Mouse (Mus musculus) kidney, embryonic 14.5 days (tissue): ENCODE data around the gene Kpna2. TPM values are rescaled to one million over a fixed set of nuclear protein-coding genes. Genes with fewer than 3 reads are reported as not detected.
A peak's percentile ranks its signal among the peaks of the same experiment; 100 is the strongest.

ENCODE experiments used
- ATAC-seq: fragments of 200-750 bp; cut with Nextera tagmentation; 2 replicates; pipeline ENCODE4 v1.8.0; 2017; ENCODE audit warnings: moderate number of reproducible peaks, mild to moderate bottlenecking, moderate TSS enrichment, moderate library complexity; ENCODE audit not compliant: low FRiP score, low TSS enrichment
- H3K27ac ChIP-seq: fragments of 300-500 bp; sonication (generic); 2 replicates; pipeline ENCODE4 v1.5.1; 2014; ENCODE audit warnings: low read depth, mild to moderate bottlenecking, low read length, moderate library complexity, mixed read lengths
- H3K27me3 ChIP-seq: fragments of 300-500 bp; sonication (generic); 2 replicates; pipeline ENCODE4 v1.6.1; 2014; ENCODE audit warnings: mild to moderate bottlenecking, low read length; ENCODE audit not compliant: control insufficient read depth, insufficient read depth
- H3K36me3 ChIP-seq: fragments of 300-500 bp; sonication (generic); 2 replicates; pipeline ENCODE4 v1.6.1; 2014; ENCODE audit warnings: low read length, mixed read lengths; ENCODE audit not compliant: control insufficient read depth, insufficient read depth
- H3K4me1 ChIP-seq: fragments of 300-500 bp; sonication (generic); 2 replicates; pipeline ENCODE4 v1.6.1; 2014; ENCODE audit warnings: low read length, mixed read lengths; ENCODE audit not compliant: control insufficient read depth, insufficient read depth
- H3K4me2 ChIP-seq: fragments of 300-500 bp; sonication (generic); replicated peaks from 2 replicates; pipeline ENCODE4 v1.6.1; 2014; ENCODE audit warnings: low read depth, mild to moderate bottlenecking, low read length
- H3K4me3 ChIP-seq: fragments of 300-500 bp; sonication (generic); 2 replicates; pipeline ENCODE4 v1.5.1; 2014; ENCODE audit warnings: mild to moderate bottlenecking, low read length
- H3K9ac ChIP-seq: fragments of 300-500 bp; sonication (generic); 2 replicates; pipeline ENCODE4 v1.6.1; 2014; ENCODE audit warnings: low read depth, mild to moderate bottlenecking, low read length, moderate library complexity
- H3K9me3 ChIP-seq: fragments of 300-500 bp; sonication (generic); 2 replicates; pipeline ENCODE4 v1.6.1; 2016; ENCODE audit warnings: low read length; ENCODE audit not compliant: control insufficient read depth
- WGBS: fragments of 180-500 bp; shearing (Covaris S2); extraction: QIAGEN DNeasy Blood & Tissue Kit; methylation state at CpG from one replicate; pipeline ENCODE4 v1.1.7; 2014; 5-methylcytosine and 5-hydroxymethylcytosine counted together
- polyA plus RNA-seq: library from polyadenylated mRNA; unstranded; fragments of >200 nt; fragmentation: Nextera tagmentation; extraction: Ambion mirVana; gene quantifications from 2 replicates; pipeline ENCODE4 v1.2.1, GENCODE M21; 2014

Kpna2 gene
- polyA plus RNA-seq, 1 experiment from 2014 or later = 460 TPM

DNA sequence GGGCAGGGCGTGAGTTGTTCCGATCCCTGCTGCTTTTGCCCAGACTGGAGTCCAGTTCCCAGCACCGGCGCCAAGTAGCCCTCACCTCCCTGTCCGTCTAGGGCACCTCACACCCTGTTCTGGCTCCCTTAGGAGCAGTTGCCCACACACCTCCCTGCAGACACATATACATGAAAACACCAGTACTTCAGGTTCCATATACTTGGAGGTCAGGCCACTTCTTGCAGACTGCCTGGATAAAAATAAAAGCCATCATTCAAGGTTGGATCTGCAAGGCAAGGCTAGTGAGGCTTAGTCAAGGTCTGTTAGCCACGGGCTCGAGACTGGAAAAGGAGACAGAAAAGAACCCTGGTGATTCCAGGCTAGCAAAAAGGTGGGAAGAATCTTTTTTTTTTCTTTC lies 32.3 kb upstream of the Kpna2 start:
- Histone ChIP-seq H3K27ac (no peak overlapping the region), H3K27me3 (no peaks in the 10 kb centered on the region), H3K4me3 (no peak overlapping the region), H3K4me1 (peaks cover 3% of the 10 kb centered on the region; the same call in 1 of the 2 replicates), H3K9ac (no peak overlapping the region), H3K36me3 (no peaks in the 10 kb centered on the region), H3K9me3 (no peaks in the 10 kb centered on the region), H3K4me2 (no peak overlapping the region)
- ATAC-seq = no peak
- 51% methylated on average over 7 of the region's 7 CpGs for WGBS

DNA sequence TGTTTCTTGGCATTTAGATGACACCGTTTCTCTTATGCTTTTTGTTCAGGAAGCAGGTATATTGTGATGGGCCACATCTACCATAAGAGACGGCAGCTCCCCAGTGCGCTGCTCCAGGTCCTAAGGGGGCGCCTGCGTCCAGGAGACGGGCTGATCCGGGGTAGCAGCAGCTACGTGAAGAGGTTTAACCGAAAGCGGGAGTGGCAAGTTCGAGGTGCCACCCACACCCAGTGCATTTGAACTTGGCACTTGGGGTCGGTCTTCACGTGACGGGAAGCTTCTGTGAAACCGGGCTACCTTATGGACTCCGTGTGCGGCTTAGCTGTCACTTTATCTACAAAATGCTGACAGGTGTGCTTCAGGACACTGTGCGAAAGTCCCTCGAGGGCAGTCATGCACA lies 30.2 kb upstream of the Kpna2 start:
- H3K4me2 ChIP-seq = no peak overlapping the region
- no peaks in the 10 kb centered on the region for H3K9me3 ChIP-seq
- ATAC-seq = no peak
- H3K27ac ChIP-seq = no peak overlapping the region
- 47% methylated on average over 19 of the region's 19 CpGs for WGBS
- H3K27me3 ChIP-seq = no peaks in the 10 kb centered on the region
- peaks cover 22% of the 10 kb centered on the region; the same call in 1 of the 2 replicates for H3K4me1 ChIP-seq
- H3K9ac ChIP-seq = no peak overlapping the region
- no peaks in the 10 kb centered on the region for H3K36me3 ChIP-seq
- H3K4me3 ChIP-seq = no peak overlapping the region

DNA sequence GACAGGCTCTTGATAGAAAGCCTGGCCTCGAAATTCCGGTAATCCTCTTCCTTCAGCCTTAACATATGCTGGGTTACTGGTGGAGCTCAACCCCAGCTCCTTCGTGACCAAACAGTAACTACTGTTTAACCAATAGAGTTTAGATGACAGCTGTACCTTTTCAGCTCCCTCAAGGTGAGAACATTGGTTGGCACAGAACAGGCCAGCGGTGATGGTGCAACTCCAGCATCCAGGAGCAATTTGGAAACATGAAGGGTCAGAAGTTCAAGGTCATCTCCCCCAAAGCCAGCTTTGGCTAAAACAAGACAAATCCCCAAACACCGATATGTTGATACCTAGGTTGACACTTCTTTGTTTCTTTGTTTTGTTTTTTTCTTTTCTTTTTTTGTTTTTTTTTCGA lies 29.4 kb upstream of the Kpna2 start:
- H3K9me3 ChIP-seq = no peaks in the 10 kb centered on the region
- H3K4me3 ChIP-seq = peak overlapping the region; percentile 67; the same call in 1 of the 2 replicates
- WGBS = 64% methylated on average over 6 of the region's 6 CpGs
- no peaks in the 10 kb centered on the region for H3K27me3 ChIP-seq
- peaks cover 30% of the 10 kb centered on the region for H3K4me1 ChIP-seq
- no peaks in the 10 kb centered on the region for H3K36me3 ChIP-seq
- peak overlapping the region; percentile 70 for H3K4me2 ChIP-seq
- peak overlapping the region; percentile 71; the same call in 1 of the 2 replicates for H3K27ac ChIP-seq
- ATAC-seq = no peak
- H3K9ac ChIP-seq = peak overlapping the region; percentile 67; the same call in 1 of the 2 replicates

DNA sequence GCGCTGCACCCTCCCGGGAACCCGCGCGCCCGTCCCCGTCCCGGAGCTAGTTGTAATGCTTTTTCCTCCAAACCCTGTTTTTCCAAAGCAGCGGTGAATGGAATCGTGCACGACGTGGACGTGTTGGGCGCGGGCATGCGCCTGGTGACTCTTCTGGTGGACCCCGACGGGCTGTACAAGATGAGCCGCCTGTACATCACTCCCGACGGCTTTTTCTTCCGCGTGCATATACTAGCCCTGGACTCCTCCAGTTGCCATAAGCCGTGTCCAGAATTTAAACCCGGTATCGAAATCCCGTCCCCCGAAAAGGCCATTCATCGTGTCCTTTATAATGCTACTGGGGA lies 28.9 kb upstream of the Kpna2 start:
- H3K27me3 ChIP-seq = no peaks in the 10 kb centered on the region
- H3K4me2 ChIP-seq = peak overlapping the region; percentile 70
- H3K4me1 ChIP-seq = peaks cover 30% of the 10 kb centered on the region
- peak; percentile 44 for ATAC-seq
- H3K4me3 ChIP-seq = peak overlapping the region; percentile 67
- H3K27ac ChIP-seq = peak overlapping the region; percentile 71; the same call in 1 of the 2 replicates
- no peaks in the 10 kb centered on the region for H3K9me3 ChIP-seq
- peak overlapping the region; percentile 67 for H3K9ac ChIP-seq
- 2% methylated on average over 29 of the region's 29 CpGs for WGBS
- no peaks in the 10 kb centered on the region for H3K36me3 ChIP-seq

DNA sequence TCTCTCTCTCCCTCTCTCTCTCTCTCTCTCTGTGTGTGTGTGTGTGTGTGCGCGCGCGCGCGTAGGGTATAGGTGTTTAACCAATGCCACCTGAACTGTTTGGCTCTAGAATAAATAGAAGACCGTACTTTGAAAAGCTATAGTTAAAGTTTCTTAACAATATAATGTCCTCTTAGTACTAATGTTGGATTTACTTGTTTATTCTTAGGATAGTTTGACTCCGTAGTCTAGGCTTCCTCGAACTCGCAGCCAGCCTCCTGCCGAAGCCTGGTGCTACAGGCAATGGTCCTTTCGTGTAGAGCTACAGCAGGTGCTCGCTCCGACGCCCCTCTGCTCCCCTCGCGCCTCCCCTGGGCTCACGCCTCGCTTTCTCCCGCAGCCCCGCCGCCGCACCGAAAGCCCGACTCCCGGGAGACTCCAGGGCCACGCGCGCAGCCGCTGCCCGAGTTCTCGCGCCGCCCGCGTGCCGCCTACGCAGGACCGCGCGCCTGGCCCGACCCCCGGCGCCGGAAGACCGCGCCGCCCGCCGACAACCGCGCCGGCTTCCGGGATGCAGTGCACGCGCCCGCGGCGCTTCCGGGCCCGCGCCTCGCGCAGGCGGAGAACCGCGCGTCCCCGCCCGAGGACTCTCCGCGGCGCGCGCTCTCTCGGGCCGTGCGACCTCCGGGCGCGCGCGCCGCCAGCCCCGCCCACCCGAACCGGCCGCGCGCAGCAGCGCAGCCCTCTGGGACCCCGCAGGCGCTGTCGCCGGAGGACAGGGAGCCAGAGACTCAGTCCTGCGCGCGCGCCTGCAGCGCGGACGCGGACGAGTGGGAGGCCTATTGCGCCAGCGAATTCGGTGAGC lies 28.3 kb upstream of the Kpna2 start:
- H3K36me3 ChIP-seq = no peaks in the 10 kb centered on the region
- peak overlapping the region; percentile 67 for H3K4me3 ChIP-seq
- no peaks in the 10 kb centered on the region for H3K27me3 ChIP-seq
- peak overlapping the region; percentile 70 for H3K4me2 ChIP-seq
- no peaks in the 10 kb centered on the region for H3K9me3 ChIP-seq
- ATAC-seq = peak; percentile 89
- peak overlapping the region; percentile 71; the same call in 1 of the 2 replicates for H3K27ac ChIP-seq
- WGBS = under 1% methylated on average over 71 of the region's 107 CpGs
- peak overlapping the region; percentile 67 for H3K9ac ChIP-seq
- H3K4me1 ChIP-seq = peaks cover 30% of the 10 kb centered on the region

DNA sequence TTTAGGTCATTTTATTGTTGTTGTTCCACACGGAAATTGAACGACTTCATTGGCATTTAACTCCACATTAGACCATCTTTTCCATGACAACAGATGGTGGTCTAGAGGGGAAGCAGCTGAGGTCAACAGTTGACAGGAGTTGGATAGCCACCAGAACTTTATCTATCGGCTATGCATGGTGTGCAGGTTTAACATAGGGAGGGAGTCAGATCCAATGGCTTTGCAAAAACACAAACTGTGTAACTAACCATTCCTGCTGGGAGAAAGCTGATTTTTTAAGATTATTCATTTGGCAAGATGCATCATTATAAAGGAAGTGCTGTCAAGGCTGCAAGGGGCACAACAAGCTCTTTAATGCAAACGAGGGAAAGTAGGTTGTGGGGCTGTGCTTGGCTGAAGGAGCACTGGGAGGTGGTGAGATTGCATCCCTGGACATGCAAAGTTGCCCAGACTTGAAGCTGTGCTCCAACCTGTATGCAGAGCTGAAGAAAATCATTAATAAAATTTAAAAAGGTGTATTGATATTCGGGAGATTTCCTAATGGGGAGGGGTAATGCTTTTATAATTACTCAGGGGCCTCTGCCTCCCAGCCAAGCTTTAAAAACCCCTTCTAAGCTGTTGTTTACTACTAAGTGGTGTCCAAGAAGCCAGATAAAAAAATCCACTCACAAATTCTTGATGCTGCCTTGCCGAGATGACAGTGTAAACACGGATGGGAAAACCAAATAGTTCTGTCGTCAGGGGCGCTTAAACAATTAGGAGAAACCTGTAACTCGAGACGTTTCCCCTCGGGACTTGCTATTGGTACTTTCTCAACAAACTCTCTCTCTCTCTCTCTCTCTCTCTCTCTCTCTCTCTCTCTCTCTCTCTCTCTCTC lies 27.5 kb upstream of the Kpna2 start:
- H3K4me2 ChIP-seq = peak overlapping the region; percentile 93
- H3K27me3 ChIP-seq = no peaks in the 10 kb centered on the region
- H3K4me3 ChIP-seq = peak overlapping the region; percentile 67; the same call in 1 of the 2 replicates
- no peaks in the 10 kb centered on the region for H3K9me3 ChIP-seq
- H3K36me3 ChIP-seq = no peaks in the 10 kb centered on the region
- H3K9ac ChIP-seq = peak overlapping the region; percentile 67; the same call in 1 of the 2 replicates
- no peak for ATAC-seq
- 7% methylated on average over 12 of the region's 12 CpGs for WGBS
- peaks cover 30% of the 10 kb centered on the region for H3K4me1 ChIP-seq
- no peak overlapping the region for H3K27ac ChIP-seq

DNA sequence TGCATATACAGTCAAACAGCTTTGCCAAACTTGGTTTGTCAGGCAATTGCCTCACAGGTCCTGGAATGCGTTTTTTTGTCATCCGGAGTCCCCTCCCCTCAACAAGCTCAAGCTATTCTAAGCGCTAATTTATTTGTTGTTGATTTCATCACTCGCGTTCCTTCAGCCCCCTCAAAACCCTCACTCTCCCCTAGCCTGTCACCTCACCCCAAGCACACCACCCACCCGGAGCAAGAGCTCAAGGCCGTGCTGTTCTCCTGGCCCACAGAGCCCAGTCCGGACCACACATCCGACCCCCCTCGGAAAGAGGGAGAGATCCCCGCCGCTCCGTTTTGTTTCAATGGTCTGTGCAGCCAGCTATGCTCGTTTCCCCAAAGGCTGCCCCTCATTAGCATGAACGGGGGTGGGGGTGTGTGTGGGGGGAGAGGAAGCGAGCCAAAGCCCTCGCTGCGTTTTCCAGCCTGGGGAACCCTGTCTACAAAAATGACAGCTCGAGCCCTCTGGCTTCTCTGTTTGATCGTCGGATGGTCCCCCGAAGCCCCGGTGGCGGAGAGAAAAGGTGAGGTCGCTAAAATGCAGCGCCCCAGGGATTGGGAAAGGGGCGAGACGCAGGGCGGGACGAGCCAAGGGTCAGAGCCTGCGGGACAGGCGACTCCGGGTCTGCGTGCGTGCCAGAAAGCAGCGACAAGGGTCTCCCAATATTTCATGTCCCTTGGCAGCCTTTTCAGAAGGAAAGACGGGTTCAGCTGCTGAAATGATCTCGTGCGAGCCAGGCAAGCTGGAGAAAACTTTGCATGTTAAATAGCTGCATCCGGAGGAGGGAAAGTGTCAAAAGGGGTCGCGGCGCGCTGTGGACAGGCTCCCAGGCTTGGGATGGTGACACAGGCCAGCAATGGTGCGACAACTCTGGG lies 26.3 kb upstream of the Kpna2 start, which contains the start of gene 1810010H24Rik:
TSS of gene 1810010H24Rik (plus strand) at position 271 of the 911 bp plus-strand sequence.
- ATAC-seq = no peak
- under 1% methylated on average over 45 of the region's 45 CpGs for WGBS
- H3K4me1 ChIP-seq = peaks cover 30% of the 10 kb centered on the region

DNA sequence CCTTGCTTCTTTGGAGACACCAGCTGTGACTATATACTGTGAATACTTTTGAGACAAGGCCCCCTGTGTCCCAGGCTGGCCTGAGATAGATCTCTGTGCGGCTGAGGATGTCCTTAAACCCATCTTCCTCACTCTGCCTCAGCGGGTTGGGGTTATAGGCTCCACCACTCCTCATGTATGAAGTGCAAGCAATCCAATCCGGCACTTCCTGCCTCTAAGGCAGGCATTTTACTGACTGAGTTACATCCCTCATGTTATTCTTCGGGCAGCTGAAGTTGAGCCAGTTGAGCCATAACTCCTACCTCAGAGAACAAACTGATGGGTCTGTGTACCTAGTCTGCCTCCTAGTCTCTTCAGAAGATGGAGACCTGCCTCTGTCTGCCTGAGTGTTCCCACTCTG lies 25.1 kb upstream of the Kpna2 start:
- Histone ChIP-seq H3K9me3 (no peaks in the 10 kb centered on the region), H3K4me3 (peak overlapping the region; percentile 48; the same call in 1 of the 2 replicates), H3K9ac (no peak overlapping the region), H3K27me3 (no peaks in the 10 kb centered on the region), H3K4me1 (peaks cover 30% of the 10 kb centered on the region), H3K27ac (no peak overlapping the region), H3K4me2 (peak overlapping the region; percentile 93), H3K36me3 (no peaks in the 10 kb centered on the region)
- ATAC-seq = no peak
- WGBS = 19% methylated on average over 4 of the region's 4 CpGs

More for the DNA sequence above, 26.3 kb upstream of the Kpna2 start, which contains the start of gene 1810010H24Rik:
- no peaks in the 10 kb centered on the region for H3K36me3 ChIP-seq
- peak within 1 kb of the TSS; percentile 93 for H3K4me2 ChIP-seq
- H3K4me3 ChIP-seq = peak within 1 kb of the TSS; percentile 48
- no peaks in the 10 kb centered on the region for H3K9me3 ChIP-seq
- H3K9ac ChIP-seq = peak within 1 kb of the TSS; percentile 50
- no peak within 1 kb of the TSS; the same call in none of the 2 replicates for H3K27ac ChIP-seq
- H3K27me3 ChIP-seq = no peaks in the 10 kb centered on the region
